ENCODE assay signal across 20 mouse cellular contexts in genomic region chr7:31079670-31080069, GRCm38 (mm10). TPM values are rescaled to one million over a fixed set of nuclear protein-coding genes. Genes with fewer than 3 reads are reported as not detected.
"Had no signal": no experiment of that assay in that cellular context is flagged by ENCODE, and none has a peak within 500 bp of the region (broad histone marks: within the 10 kb centered on the region; RNA-seq: fewer than 3 reads in every experiment).

No protein-coding gene starts in this region.

- DNase-seq: lung, embryonic 14.5 days; lung, postnatal 10 days; lung, postnatal 4 days; midbrain, embryonic 14.5 days; retina, postnatal 1 day; right cerebral cortex, adult 18-20 months; right cerebral cortex, postnatal 25 days; right cerebral cortex, postnatal 4 days; spleen, adult 18-20 months; thymus, adult 18-20 months; thymus, postnatal 14 days; thymus, postnatal 36 days had no signal

- H3K9me3 ChIP-seq: midbrain, embryonic 10.5 days; midbrain, embryonic 12.5 days; neural tube, embryonic 13.5 days; neural tube, embryonic 15.5 days had no signal

- H3K36me3 ChIP-seq: midbrain, embryonic 10.5 days; midbrain, embryonic 12.5 days; neural tube, embryonic 13.5 days; neural tube, embryonic 15.5 days had no signal

- H3K9ac ChIP-seq: lung, embryonic 14.5 days; midbrain, embryonic 12.5 days; neural tube, embryonic 13.5 days; neural tube, embryonic 15.5 days had no signal

- H3K4me1 ChIP-seq: neural tube, embryonic 15.5 days had no signal

- H3K27me3 ChIP-seq: midbrain, embryonic 12.5 days; neural tube, embryonic 13.5 days; neural tube, embryonic 15.5 days had no signal

- H3K4me3 ChIP-seq: midbrain, embryonic 10.5 days; midbrain, embryonic 12.5 days; myocyte; neural tube, embryonic 13.5 days; neural tube, embryonic 15.5 days had no signal

- H3K27ac ChIP-seq: midbrain, embryonic 10.5 days; midbrain, embryonic 12.5 days; neural tube, embryonic 13.5 days; neural tube, embryonic 15.5 days had no signal

- H3K4me2 ChIP-seq: lung, embryonic 14.5 days; midbrain, embryonic 12.5 days; neural tube, embryonic 13.5 days; neural tube, embryonic 15.5 days had no signal

- ATAC-seq: midbrain, embryonic 16.5 days had no signal

RNA-seq across cellular contexts. Expression of gene Fxyd3, which starts 3.2 kb away (rescaled TPM):
- total RNA-seq: megakaryocyte, adult 5-6 weeks; megakaryocyte-erythroid progenitor cell, adult 5-6 weeks had no signal
- polyA plus RNA-seq: midbrain, embryonic 14.5 days; midbrain, embryonic 16.5 days had no signal

RNA-seq across cellular contexts. Expression of gene Lgi4, which starts 20.5 kb away (rescaled TPM):
- total RNA-seq: megakaryocyte-erythroid progenitor cell, adult 5-6 weeks had no signal
- polyA plus RNA-seq: myocyte had no signal

RNA-seq across cellular contexts. Expression of gene Fxyd1, which starts 22.7 kb away (rescaled TPM):
- total RNA-seq: megakaryocyte, adult 5-6 weeks; megakaryocyte-erythroid progenitor cell, adult 5-6 weeks had no signal

RNA-seq across cellular contexts. Expression of gene Fxyd7, which starts 28.4 kb away (rescaled TPM):
- total RNA-seq: megakaryocyte-erythroid progenitor cell, adult 5-6 weeks had no signal
- polyA plus RNA-seq: myocyte had no signal

RNA-seq across cellular contexts. Expression of gene Hpn, which starts 35.4 kb away (rescaled TPM):
- polyA plus RNA-seq: myocyte had no signal
